Mouse (Mus musculus): ENCODE measurements around the gene Agbl2. TPM values are rescaled to one million over a fixed set of nuclear protein-coding genes. Genes with fewer than 3 reads are reported as not detected.
A peak's percentile ranks its signal among the peaks of the same experiment; 100 is the strongest.

The Agbl2 gene
- polyA plus RNA-seq, 1 experiment from 2014 or later, result not detected

DNA sequence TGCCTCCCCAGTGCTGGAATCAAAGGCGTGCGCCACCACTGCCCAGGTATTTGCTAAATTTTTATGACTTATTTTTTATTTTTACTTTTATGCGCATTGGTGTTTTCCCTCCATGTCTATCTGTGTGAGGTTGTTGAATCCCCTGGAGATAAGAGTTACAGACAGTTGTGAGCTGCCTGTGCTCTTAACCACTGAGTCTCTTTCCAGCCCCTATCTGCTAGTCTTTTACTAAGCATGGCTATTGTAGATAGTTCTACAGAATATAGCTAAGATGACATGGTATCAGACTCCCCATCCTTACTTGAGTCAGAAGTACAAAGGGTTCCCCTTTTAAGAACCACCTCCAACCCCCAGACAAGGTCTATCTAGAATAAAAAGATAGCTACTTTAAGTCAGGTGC is 28.3 kb upstream of the Agbl2 start:
- Histone ChIP-seq H3K9ac (replicated peaks) (no peak overlapping the region), H3K36me3 (replicated peaks; ENCODE audit: insufficient read depth, low read length) (peaks cover 82% of the 10 kb centered on the region), H3K9me3 (ENCODE audit: low read length) (no peaks in the 10 kb centered on the region), H3K27ac (ENCODE audit: low read depth) (no peak overlapping the region), H3K4me1 (ENCODE audit: insufficient read depth) (peaks cover 6% of the 10 kb centered on the region; the same call in 1 of the 2 replicates), H3K27me3 (ENCODE audit: insufficient read depth, low read length) (no peaks in the 10 kb centered on the region), H3K4me3 (ENCODE audit: low read depth, low read length) (no peak overlapping the region), H3K4me2 (ENCODE audit: low read depth, low read length) (no peak overlapping the region)
- WGBS (ENCODE audit: insufficient replicate concordance), result 91% methylated on average over 3 of the region's 3 CpGs
- TF ChIP-seq EP300 (IDR thresholded peaks at IDR 0.05; ENCODE audit: low read depth) (no peak), CTCF (IDR thresholded peaks at IDR 0.05; ENCODE audit: low read depth) (no peak)
- ATAC-seq, result no peak
- no peak for DNase-seq

DNA sequence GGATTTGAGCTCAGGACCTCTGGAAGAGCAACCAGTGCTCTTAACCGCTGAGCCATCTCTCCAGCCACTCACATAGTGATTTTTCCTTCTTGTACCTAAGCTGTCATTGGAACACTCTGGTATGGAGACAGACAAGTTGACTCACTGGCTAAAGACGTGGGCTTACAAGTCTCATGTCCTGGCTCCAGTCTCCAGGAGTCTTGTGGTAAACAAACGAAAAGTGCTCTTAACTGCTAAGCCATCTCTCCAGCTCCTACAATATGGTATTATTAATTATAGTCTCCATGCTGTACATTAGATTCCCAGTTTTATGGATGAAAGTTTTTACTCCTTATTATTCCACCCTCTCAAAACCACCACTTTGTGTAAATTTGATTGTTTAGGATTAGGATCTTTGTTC is 17.4 kb upstream of the Agbl2 start:
- H3K27me3 ChIP-seq (ENCODE audit: insufficient read depth, low read length), result no peaks in the 10 kb centered on the region
- no peaks in the 10 kb centered on the region for H3K9me3 ChIP-seq (ENCODE audit: low read length)
- H3K9ac ChIP-seq (replicated peaks), result no peak overlapping the region
- no peak overlapping the region for H3K4me2 ChIP-seq (ENCODE audit: low read depth, low read length)
- peaks cover 82% of the 10 kb centered on the region for H3K36me3 ChIP-seq (replicated peaks; ENCODE audit: insufficient read depth, low read length)
- ATAC-seq (no peak), DNase-seq (no peak)
- no peaks in the 10 kb centered on the region for H3K4me1 ChIP-seq (ENCODE audit: insufficient read depth)
- no peak overlapping the region for H3K27ac ChIP-seq (ENCODE audit: low read depth)
- TF ChIP-seq EP300 (IDR thresholded peaks at IDR 0.05; ENCODE audit: low read depth) (no peak), CTCF (IDR thresholded peaks at IDR 0.05; ENCODE audit: low read depth) (no peak)
- WGBS (ENCODE audit: insufficient replicate concordance), result 90% methylated on average over 3 of the region's 3 CpGs
- no peak overlapping the region for H3K4me3 ChIP-seq (ENCODE audit: low read depth, low read length)

- no peak for ATAC-seq
Observed at GRCm38 (mm10) chr2:90781323-90781722, 1.2 kb upstream of the Agbl2 start.

GRCm38 (mm10) chr2:90781938-90782337 is 589 bp upstream of the Agbl2 start:
- 52% methylated on average over 2 of the region's 2 CpGs for WGBS (ENCODE audit: insufficient replicate concordance)
- no peak for TF ChIP-seq CTCF (IDR thresholded peaks at IDR 0.05; ENCODE audit: low read depth)
- no peak for TF ChIP-seq EP300 (IDR thresholded peaks at IDR 0.05; ENCODE audit: low read depth)
- Histone ChIP-seq H3K9ac (replicated peaks) (no peak overlapping the region), H3K4me1 (ENCODE audit: insufficient read depth) (peaks cover 4% of the 10 kb centered on the region; the same call in 1 of the 2 replicates), H3K9me3 (ENCODE audit: low read length) (no peaks in the 10 kb centered on the region), H3K27ac (ENCODE audit: low read depth) (no peak overlapping the region), H3K4me2 (ENCODE audit: low read depth, low read length) (peak overlapping the region; percentile 78; the same call in 1 of the 2 replicates), H3K36me3 (replicated peaks; ENCODE audit: insufficient read depth, low read length) (peaks cover 35% of the 10 kb centered on the region), H3K27me3 (ENCODE audit: insufficient read depth, low read length) (peaks cover 6% of the 10 kb centered on the region; the same call in 1 of the 2 replicates), H3K4me3 (ENCODE audit: low read depth, low read length) (no peak overlapping the region)
- no peak for ATAC-seq
- DNase-seq, result no peak

More at GRCm38 (mm10) chr2:90781323-90781722, 1.2 kb upstream of the Agbl2 start:
- no peak overlapping the region for H3K4me3 ChIP-seq (ENCODE audit: low read depth, low read length)
- H3K9ac ChIP-seq (replicated peaks), result no peak overlapping the region
- H3K4me1 ChIP-seq (ENCODE audit: insufficient read depth), result peaks cover 4% of the 10 kb centered on the region; the same call in 1 of the 2 replicates
- H3K27ac ChIP-seq (ENCODE audit: low read depth), result no peak overlapping the region
- TF ChIP-seq CTCF (IDR thresholded peaks at IDR 0.05; ENCODE audit: low read depth) (no peak), EP300 (IDR thresholded peaks at IDR 0.05; ENCODE audit: low read depth) (no peak)
- H3K36me3 ChIP-seq (replicated peaks; ENCODE audit: insufficient read depth, low read length), result peaks cover 40% of the 10 kb centered on the region
- peaks cover 6% of the 10 kb centered on the region; the same call in 1 of the 2 replicates for H3K27me3 ChIP-seq (ENCODE audit: insufficient read depth, low read length)
- WGBS (ENCODE audit: insufficient replicate concordance), result 43% methylated on average over 3 of the region's 3 CpGs
- no peaks in the 10 kb centered on the region for H3K9me3 ChIP-seq (ENCODE audit: low read length)
- no peak overlapping the region for H3K4me2 ChIP-seq (ENCODE audit: low read depth, low read length)
- DNase-seq, result no peak

DNA sequence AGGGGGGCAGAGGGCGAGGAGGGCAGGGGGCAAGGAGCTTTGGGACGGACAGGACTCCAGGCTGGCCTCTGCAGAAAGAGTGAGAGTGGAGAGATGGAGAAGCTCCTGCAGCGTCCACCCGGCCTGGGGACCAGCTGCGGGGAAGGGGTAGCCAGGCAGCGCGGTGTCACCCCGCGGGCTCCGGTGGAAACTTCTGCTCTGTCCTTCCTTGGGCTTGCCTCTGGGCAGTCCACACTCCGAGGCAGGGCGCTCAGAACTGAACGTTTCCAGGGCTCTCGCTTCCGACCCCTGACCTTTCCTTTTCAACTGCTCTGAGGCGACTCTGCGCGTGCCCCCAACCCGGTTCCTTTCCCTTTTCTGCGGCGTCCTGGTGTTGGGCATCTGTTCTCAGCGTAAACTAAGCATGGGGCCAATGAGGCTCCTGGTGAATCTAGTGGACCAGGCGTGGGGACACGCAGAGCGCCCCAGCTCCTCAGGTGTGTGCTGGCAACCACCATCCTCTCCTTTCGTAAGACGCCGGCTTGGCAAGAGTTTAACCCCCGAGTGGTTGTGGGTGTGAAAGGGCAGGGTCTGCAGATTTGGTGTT is 467 bp downstream of the Agbl2 start:
- Histone ChIP-seq H3K4me1 (ENCODE audit: insufficient read depth) (peaks cover 4% of the 10 kb centered on the region; the same call in 1 of the 2 replicates), H3K9me3 (ENCODE audit: low read length) (no peaks in the 10 kb centered on the region), H3K36me3 (replicated peaks; ENCODE audit: insufficient read depth, low read length) (peaks cover 25% of the 10 kb centered on the region), H3K27me3 (ENCODE audit: insufficient read depth, low read length) (peaks cover 6% of the 10 kb centered on the region; the same call in 1 of the 2 replicates), H3K4me3 (ENCODE audit: low read depth, low read length) (peak overlapping the region; percentile 52), H3K9ac (replicated peaks) (peak overlapping the region; percentile 44), H3K27ac (ENCODE audit: low read depth) (no peak overlapping the region), H3K4me2 (ENCODE audit: low read depth, low read length) (peak overlapping the region; percentile 78)
- ATAC-seq, result peak; percentile 35; the same call in 1 of the 2 replicates
- TF ChIP-seq EP300 (IDR thresholded peaks at IDR 0.05; ENCODE audit: low read depth) (no peak), CTCF (IDR thresholded peaks at IDR 0.05; ENCODE audit: low read depth) (no peak)
- 3% methylated on average over 27 of the region's 29 CpGs for WGBS (ENCODE audit: insufficient replicate concordance)
- peak; percentile 21 for DNase-seq

GRCm38 (mm10) chr2:90788126-90788525 is 5.6 kb downstream of the Agbl2 start:
- no peak for DNase-seq
- 69% methylated on average over 2 of the region's 2 CpGs for WGBS (ENCODE audit: insufficient replicate concordance)
- TF ChIP-seq CTCF (IDR thresholded peaks at IDR 0.05; ENCODE audit: low read depth), result no peak

More at GRCm38 (mm10) chr2:90788126-90788525, 5.6 kb downstream of the Agbl2 start:
- ATAC-seq, result no peak
- no peak overlapping the region for H3K4me3 ChIP-seq (ENCODE audit: low read depth, low read length)
- H3K9ac ChIP-seq (replicated peaks), result no peak overlapping the region
- H3K27ac ChIP-seq (ENCODE audit: low read depth), result no peak overlapping the region
- no peak overlapping the region for H3K4me2 ChIP-seq (ENCODE audit: low read depth, low read length)
- no peaks in the 10 kb centered on the region for H3K9me3 ChIP-seq (ENCODE audit: low read length)
- H3K36me3 ChIP-seq (replicated peaks; ENCODE audit: insufficient read depth, low read length), result no peaks in the 10 kb centered on the region
- no peaks in the 10 kb centered on the region for H3K4me1 ChIP-seq (ENCODE audit: insufficient read depth)
- H3K27me3 ChIP-seq (ENCODE audit: insufficient read depth, low read length), result peaks cover 6% of the 10 kb centered on the region; the same call in 1 of the 2 replicates

Measured in liver, postnatal 0 days (tissue).